Mouse (Mus musculus): ENCODE results near the gene Gtsf2. TPM values are rescaled to one million over a fixed set of nuclear protein-coding genes. Genes with fewer than 3 reads are reported as not detected.
"Not testable (repeated sequence)": the region's sequence is repeated elsewhere in the genome, so short reads cannot be mapped to it uniquely, and the experiment has no call there.

The Gtsf2 gene
- polyA plus RNA-seq, 2 experiments, result not detected

GRCm38 (mm10) chr15:103472265-103472664, 24.0 kb upstream of the Gtsf2 start:
- ATAC-seq (ENCODE audit: low FRiP score, low read depth), result no peak
- Histone ChIP-seq H3K4me3 (replicated peaks; ENCODE audit: low read length) (no peak overlapping the region), H3K9ac (ENCODE audit: low read depth, low read length, severe bottlenecking) (no peak overlapping the region), H3K4me1 (ENCODE audit: control insufficient read depth, insufficient read depth, low read length) (no peaks in the 10 kb centered on the region), H3K27me3 (ENCODE audit: control insufficient read depth, insufficient read depth, low read length) (no peaks in the 10 kb centered on the region), H3K9me3 (ENCODE audit: control insufficient read depth, low read length) (no peaks in the 10 kb centered on the region), H3K36me3 (ENCODE audit: control insufficient read depth, insufficient read depth, low read length) (no peaks in the 10 kb centered on the region), H3K4me2 (replicated peaks; ENCODE audit: low read depth, low read length, severe bottlenecking) (no peak overlapping the region), H3K27ac (replicated peaks; ENCODE audit: low read depth, low read length) (no peak overlapping the region)
- no peak for TF ChIP-seq POLR2A (IDR thresholded peaks at IDR 0.05; ENCODE audit: borderline replicate concordance, extremely low read depth, insufficient read depth, insufficient read length)
- 51% methylated on average over 3 of the region's 3 CpGs for WGBS
- no peak for DNase-seq (ENCODE audit: low spot score)

GRCm38 (mm10) chr15:103471488-103472194, 23.4 kb upstream of the Gtsf2 start:
- DNase-seq (ENCODE audit: low spot score), result no peak
- Histone ChIP-seq H3K4me3 (replicated peaks; ENCODE audit: low read length) (no peak overlapping the region), H3K4me1 (ENCODE audit: control insufficient read depth, insufficient read depth, low read length) (no peaks in the 10 kb centered on the region), H3K9me3 (ENCODE audit: control insufficient read depth, low read length) (no peaks in the 10 kb centered on the region), H3K27ac (replicated peaks; ENCODE audit: low read depth, low read length) (no peak overlapping the region), H3K9ac (ENCODE audit: low read depth, low read length, severe bottlenecking) (no peak overlapping the region), H3K4me2 (replicated peaks; ENCODE audit: low read depth, low read length, severe bottlenecking) (no peak overlapping the region), H3K27me3 (ENCODE audit: control insufficient read depth, insufficient read depth, low read length) (no peaks in the 10 kb centered on the region), H3K36me3 (ENCODE audit: control insufficient read depth, insufficient read depth, low read length) (no peaks in the 10 kb centered on the region)
- no peak for ATAC-seq (ENCODE audit: low FRiP score, low read depth)
- 77% methylated on average over 7 of the region's 7 CpGs for WGBS
- no peak for TF ChIP-seq POLR2A (IDR thresholded peaks at IDR 0.05; ENCODE audit: borderline replicate concordance, extremely low read depth, insufficient read depth, insufficient read length)

- 68% methylated on average over 7 of the region's 7 CpGs for WGBS
- no peak overlapping the region for H3K9ac ChIP-seq (ENCODE audit: low read depth, low read length, severe bottlenecking)
- no peak overlapping the region for H3K27ac ChIP-seq (replicated peaks; ENCODE audit: low read depth, low read length)
- DNase-seq (ENCODE audit: low spot score), result no peak
- H3K4me2 ChIP-seq (replicated peaks; ENCODE audit: low read depth, low read length, severe bottlenecking), result no peak overlapping the region
- H3K9me3 ChIP-seq (ENCODE audit: control insufficient read depth, low read length), result no peaks in the 10 kb centered on the region
- no peaks in the 10 kb centered on the region for H3K36me3 ChIP-seq (ENCODE audit: control insufficient read depth, insufficient read depth, low read length)
- H3K4me3 ChIP-seq (replicated peaks; ENCODE audit: low read length), result no peak overlapping the region
- ATAC-seq (ENCODE audit: low FRiP score, low read depth), result no peak
- no peaks in the 10 kb centered on the region for H3K4me1 ChIP-seq (ENCODE audit: control insufficient read depth, insufficient read depth, low read length)
- no peak for TF ChIP-seq POLR2A (IDR thresholded peaks at IDR 0.05; ENCODE audit: borderline replicate concordance, extremely low read depth, insufficient read depth, insufficient read length)
- H3K27me3 ChIP-seq (ENCODE audit: control insufficient read depth, insufficient read depth, low read length), result no peaks in the 10 kb centered on the region
These were observed 14.4 kb upstream of the Gtsf2 start for GRCm38 (mm10) chr15:103462539-103463261.

DNA sequence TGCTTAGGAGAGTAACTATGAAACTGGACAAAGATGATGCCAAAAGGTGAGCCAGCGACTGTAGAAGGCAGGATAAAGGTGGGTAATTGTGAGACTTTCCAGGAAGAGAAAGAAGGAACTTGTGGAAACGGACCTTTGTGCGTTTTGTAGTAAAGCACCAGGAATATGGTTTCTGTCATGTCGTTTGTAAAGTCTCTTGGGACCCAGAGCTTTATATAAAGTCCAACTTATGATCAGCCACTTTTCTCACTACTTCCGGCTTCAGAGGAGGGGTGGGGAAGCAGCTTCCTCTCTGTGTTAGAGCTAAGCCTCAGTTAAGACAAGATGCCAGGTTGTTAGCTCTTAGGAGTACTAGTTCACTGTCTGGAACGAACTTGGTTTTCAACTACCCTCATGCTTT, 6.2 kb upstream of the Gtsf2 start:
- no peak overlapping the region for H3K4me3 ChIP-seq (replicated peaks; ENCODE audit: low read length)
- DNase-seq (ENCODE audit: low spot score) (no peak), ATAC-seq (ENCODE audit: low FRiP score, low read depth) (no peak)
- H3K27ac ChIP-seq (replicated peaks; ENCODE audit: low read depth, low read length), result no peak overlapping the region
- H3K9me3 ChIP-seq (ENCODE audit: control insufficient read depth, low read length), result no peaks in the 10 kb centered on the region
- TF ChIP-seq POLR2A (IDR thresholded peaks at IDR 0.05; ENCODE audit: borderline replicate concordance, extremely low read depth, insufficient read depth, insufficient read length), result no peak
- H3K9ac ChIP-seq (ENCODE audit: low read depth, low read length, severe bottlenecking), result no peak overlapping the region
- 75% methylated on average over 6 of the region's 6 CpGs for WGBS
- H3K4me2 ChIP-seq (replicated peaks; ENCODE audit: low read depth, low read length, severe bottlenecking), result no peak overlapping the region
- H3K4me1 ChIP-seq (ENCODE audit: control insufficient read depth, insufficient read depth, low read length), result no peaks in the 10 kb centered on the region
- H3K27me3 ChIP-seq (ENCODE audit: control insufficient read depth, insufficient read depth, low read length), result no peaks in the 10 kb centered on the region
- H3K36me3 ChIP-seq (ENCODE audit: control insufficient read depth, insufficient read depth, low read length), result no peaks in the 10 kb centered on the region

DNA sequence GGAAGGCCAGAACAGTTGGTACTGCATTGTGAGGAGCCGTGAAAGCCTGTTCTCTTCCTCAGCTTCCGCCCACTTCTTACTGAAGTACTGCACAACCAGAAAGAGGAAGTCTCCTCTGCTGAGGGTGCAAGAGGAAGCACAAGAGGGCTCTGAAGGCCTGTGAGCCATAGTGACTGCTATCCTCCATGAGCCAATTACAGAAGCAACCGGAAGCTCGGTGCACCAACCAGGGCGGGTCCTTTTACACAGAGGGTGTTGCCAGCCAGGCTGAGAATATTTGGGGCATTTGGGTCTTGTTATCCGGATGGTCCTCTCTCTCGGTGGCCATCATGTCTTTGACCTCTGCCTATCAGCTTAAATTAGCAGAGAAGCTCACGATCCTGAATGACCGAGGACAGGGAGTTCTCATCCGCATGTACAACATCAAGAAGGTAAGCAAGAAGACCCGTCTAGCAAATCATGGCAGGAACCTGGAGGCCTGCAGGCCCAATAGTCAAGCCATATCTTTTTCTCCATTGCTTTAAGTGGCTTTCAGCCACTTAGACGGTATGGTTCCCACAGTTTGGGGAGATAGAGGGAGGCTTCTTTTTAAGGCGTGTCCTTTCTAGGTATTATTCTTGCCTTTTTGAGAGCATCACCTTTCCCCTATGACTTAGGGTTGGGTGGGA, 5.4 kb upstream of the Gtsf2 start, which contains the start of gene Nckap1l:
TSS of gene Nckap1l (plus strand) at position 244 of the 668 bp plus-strand sequence.
- DNase-seq (ENCODE audit: low spot score) (no peak), ATAC-seq (ENCODE audit: low FRiP score, low read depth) (no peak)
- no peaks in the 10 kb centered on the region for H3K4me1 ChIP-seq (ENCODE audit: control insufficient read depth, insufficient read depth, low read length)
- no peak for TF ChIP-seq POLR2A (IDR thresholded peaks at IDR 0.05; ENCODE audit: borderline replicate concordance, extremely low read depth, insufficient read depth, insufficient read length)
- no peak within 1 kb of the TSS for H3K9ac ChIP-seq (ENCODE audit: low read depth, low read length, severe bottlenecking)
- no peaks in the 10 kb centered on the region for H3K9me3 ChIP-seq (ENCODE audit: control insufficient read depth, low read length)
- no peak within 1 kb of the TSS for H3K27ac ChIP-seq (replicated peaks; ENCODE audit: low read depth, low read length)
- H3K36me3 ChIP-seq (ENCODE audit: control insufficient read depth, insufficient read depth, low read length), result no peaks in the 10 kb centered on the region
- H3K27me3 ChIP-seq (ENCODE audit: control insufficient read depth, insufficient read depth, low read length), result no peaks in the 10 kb centered on the region
- WGBS, result 91% methylated on average over 13 of the region's 13 CpGs
- no peak within 1 kb of the TSS for H3K4me3 ChIP-seq (replicated peaks; ENCODE audit: low read length)
- no peak within 1 kb of the TSS for H3K4me2 ChIP-seq (replicated peaks; ENCODE audit: low read depth, low read length, severe bottlenecking)

DNA sequence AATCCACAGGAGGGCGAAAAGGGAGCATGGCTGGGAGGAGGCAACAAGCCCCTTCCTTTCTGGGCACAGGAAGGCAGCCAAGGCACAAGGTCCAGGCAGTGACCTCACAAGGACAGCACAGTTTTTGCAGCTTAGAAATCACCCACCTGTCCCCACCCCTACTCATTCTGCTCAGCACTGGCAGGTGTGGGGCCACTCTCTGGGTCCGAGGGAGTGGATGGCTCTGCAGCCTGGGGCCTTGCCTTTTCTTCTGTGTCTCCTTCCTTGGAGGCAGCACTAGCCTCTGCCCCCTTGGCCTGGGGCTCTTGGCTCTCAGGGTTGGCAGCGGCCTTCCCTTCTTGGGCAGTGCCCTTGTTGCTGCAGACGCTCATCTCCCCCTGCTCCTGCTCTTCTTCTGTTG, 2.3 kb downstream of the Gtsf2 start:
- H3K4me2 ChIP-seq (replicated peaks; ENCODE audit: low read depth, low read length, severe bottlenecking); DNase-seq (ENCODE audit: low spot score); H3K9me3 ChIP-seq (ENCODE audit: control insufficient read depth, low read length); H3K27ac ChIP-seq (replicated peaks; ENCODE audit: low read depth, low read length); H3K4me3 ChIP-seq (replicated peaks; ENCODE audit: low read length); ATAC-seq (ENCODE audit: low FRiP score, low read depth); H3K9ac ChIP-seq (ENCODE audit: low read depth, low read length, severe bottlenecking); H3K4me1 ChIP-seq (ENCODE audit: control insufficient read depth, insufficient read depth, low read length); H3K27me3 ChIP-seq (ENCODE audit: control insufficient read depth, insufficient read depth, low read length); H3K36me3 ChIP-seq (ENCODE audit: control insufficient read depth, insufficient read depth, low read length): not testable (repeated sequence)
- 82% methylated on average over 4 of the region's 4 CpGs for WGBS
